Mouse (Mus musculus) heart, embryonic 14.5 days (tissue): Measurements from ENCODE around the gene Il1f6. TPM values are rescaled to one million over a fixed set of nuclear protein-coding genes. Genes with fewer than 3 reads are reported as not detected.
"Not testable (repeated sequence)": the region's sequence is repeated elsewhere in the genome, so short reads cannot be mapped to it uniquely, and the experiment has no call there.

ENCODE experiments used
- ATAC-seq: fragments of 200-750 bp; cut with Nextera tagmentation; 2 replicates; pipeline ENCODE4 v1.8.0; 2017; ENCODE audit warnings: low read depth, moderate TSS enrichment; ENCODE audit not compliant: insufficient number of reproducible peaks, insufficient read depth, low FRiP score
- H3K27ac ChIP-seq, 2 experiments: fragments of 200-500 bp in 1 of 2; fragments of 300-500 bp in 1 of 2; sonication (generic) in 1 of 2; replicated peaks in 1 of 2; 2 replicates each; pipeline ENCODE4 v1.5.1; 2012 to 2014; ENCODE audit warnings: low read depth in 2 of 2, low read length in 2 of 2, control low read depth in 1 of 2, mild to moderate bottlenecking in 1 of 2, mixed read lengths in 1 of 2; ENCODE audit not compliant: control insufficient read depth in 1 of 2, insufficient read depth in 1 of 2
- H3K27me3 ChIP-seq: fragments of 300-500 bp; sonication (generic); 2 replicates; pipeline ENCODE4 v1.6.1; 2014; ENCODE audit warnings: mild to moderate bottlenecking, low read length, control low read depth; ENCODE audit not compliant: control insufficient read depth, insufficient read depth
- H3K36me3 ChIP-seq: fragments of 300-500 bp; sonication (generic); 2 replicates; pipeline ENCODE4 v1.6.1; 2014; ENCODE audit warnings: mild to moderate bottlenecking, control low read depth, low read length, mixed read lengths; ENCODE audit not compliant: control insufficient read depth, insufficient read depth
- H3K4me1 ChIP-seq, 2 experiments: fragments of 200-500 bp in 1 of 2; fragments of 300-500 bp in 1 of 2; sonication (generic) in 1 of 2; 2 replicates each; pipeline ENCODE4 v1.6.1; 2012 to 2014; ENCODE audit warnings: low read length in 2 of 2, control low read depth in 1 of 2, mixed read lengths in 1 of 2; ENCODE audit not compliant: control insufficient read depth in 2 of 2, insufficient read depth in 2 of 2
- H3K4me2 ChIP-seq: fragments of 300-500 bp; sonication (generic); 2 replicates; pipeline ENCODE4 v1.6.1; 2014; ENCODE audit warnings: mild to moderate bottlenecking, low read length
- H3K4me3 ChIP-seq, 2 experiments: fragments of 200-500 bp in 1 of 2; fragments of 300-500 bp in 1 of 2; sonication (generic) in 1 of 2; 2 replicates each; pipeline ENCODE4 v1.5.1; 2012 to 2014; ENCODE audit warnings: low read length in 2 of 2, mild to moderate bottlenecking in 2 of 2, control low read depth in 1 of 2, low read depth in 1 of 2, moderate library complexity in 1 of 2; ENCODE audit not compliant: control insufficient read depth in 1 of 2, insufficient read depth in 1 of 2
- H3K9ac ChIP-seq: fragments of 300-500 bp; sonication (generic); 2 replicates; pipeline ENCODE4 v1.6.1; 2014; ENCODE audit warnings: mild to moderate bottlenecking, low read length
- H3K9me3 ChIP-seq: fragments of 300-500 bp; sonication (generic); 2 replicates; pipeline ENCODE4 v1.6.1; 2016; ENCODE audit warnings: low read length, control low read depth; ENCODE audit not compliant: control insufficient read depth
- whole genome bisulfite sequencing: fragments of 180-500 bp; shearing (Covaris S2); extraction: QIAGEN DNeasy Blood & Tissue Kit; methylation state at CpG from one replicate; pipeline ENCODE4 v1.1.7; 2014; 5-methylcytosine and 5-hydroxymethylcytosine counted together
- polyA plus RNA-seq: library from polyadenylated mRNA; unstranded; fragments of >200 nt; fragmentation: Nextera tagmentation; extraction: Ambion mirVana; gene quantifications from 2 replicates; pipeline ENCODE4 v1.2.1, GENCODE M21; 2014

Gene Il1f6
- not detected in 2 replicates for polyA plus RNA-seq

DNA sequence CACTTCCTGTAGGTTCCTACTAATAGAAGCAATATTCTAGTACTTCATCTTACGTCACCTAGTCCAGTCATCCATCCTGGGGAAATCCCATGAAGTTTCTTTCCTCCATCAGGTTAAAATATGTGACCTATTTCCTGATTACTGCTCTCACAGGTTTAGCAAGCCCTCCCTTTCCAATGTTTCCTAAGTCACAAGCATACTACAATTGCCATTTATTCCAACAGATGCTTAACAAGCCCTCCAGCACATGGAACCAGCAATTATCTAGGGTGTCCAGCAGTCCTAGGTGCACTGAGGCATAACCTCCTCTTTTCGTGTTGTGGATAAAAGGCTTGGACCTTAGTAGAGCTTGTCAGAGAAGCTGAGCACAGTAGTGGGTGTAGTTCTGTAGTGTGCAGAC, at the start of gene Il1f6:
Gene Il1f6 (plus strand): TSS at position 301 of the 400 bp plus-strand sequence.
- WGBS = 71% methylated on average over 2 of the region's 2 CpGs
- Histone ChIP-seq H3K9me3 (no peaks in the 10 kb centered on the region), H3K4me1 (no peaks in the 10 kb centered on the region), H3K27ac (no peak within 1 kb of the TSS), H3K27me3 (no peaks in the 10 kb centered on the region), H3K4me2 (no peak within 1 kb of the TSS), H3K4me3 (no peak within 1 kb of the TSS), H3K36me3 (no peaks in the 10 kb centered on the region), H3K9ac (no peak within 1 kb of the TSS)
- ATAC-seq = no peak

DNA sequence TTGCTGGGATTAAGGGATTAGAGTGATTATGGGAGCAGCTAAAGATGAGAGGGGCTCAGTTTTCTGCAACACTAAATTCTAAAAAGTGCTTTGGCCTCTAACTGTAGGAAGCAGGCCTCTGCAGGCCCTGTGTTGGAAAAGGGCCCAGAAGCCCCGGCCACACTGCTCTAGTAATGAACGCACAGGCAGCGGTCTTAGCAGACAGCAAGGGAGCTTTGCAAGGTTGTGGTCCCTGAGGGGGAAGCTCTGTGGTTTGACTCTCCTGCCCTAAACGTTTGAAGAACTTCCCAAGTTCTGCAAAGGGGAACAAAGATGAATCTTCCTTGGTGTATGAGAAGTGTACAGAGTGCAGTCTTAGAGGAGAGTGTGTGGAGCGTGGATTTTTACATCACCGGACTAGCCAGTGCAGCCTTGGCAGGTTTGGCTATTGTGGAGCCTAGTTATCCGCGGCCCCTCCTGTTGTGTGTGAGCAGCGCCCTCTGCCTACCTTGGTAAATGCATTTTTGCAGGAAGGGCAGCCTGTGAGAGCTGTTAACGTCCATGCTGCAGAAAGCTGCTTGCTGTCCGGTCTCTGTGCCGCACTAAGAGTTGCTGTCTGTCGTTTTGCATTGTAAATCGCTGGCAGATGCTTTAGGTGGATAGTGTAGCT, 33.4 kb upstream of the Il1f6 start:
- H3K4me3 ChIP-seq, H3K9ac ChIP-seq, H3K9me3 ChIP-seq, H3K4me1 ChIP-seq, H3K27me3 ChIP-seq, ATAC-seq, H3K27ac ChIP-seq, H3K36me3 ChIP-seq: not testable (repeated sequence)
- 18% methylated on average over 14 of the region's 14 CpGs for WGBS
- H3K4me2 ChIP-seq = peak overlapping the region; percentile 26

DNA sequence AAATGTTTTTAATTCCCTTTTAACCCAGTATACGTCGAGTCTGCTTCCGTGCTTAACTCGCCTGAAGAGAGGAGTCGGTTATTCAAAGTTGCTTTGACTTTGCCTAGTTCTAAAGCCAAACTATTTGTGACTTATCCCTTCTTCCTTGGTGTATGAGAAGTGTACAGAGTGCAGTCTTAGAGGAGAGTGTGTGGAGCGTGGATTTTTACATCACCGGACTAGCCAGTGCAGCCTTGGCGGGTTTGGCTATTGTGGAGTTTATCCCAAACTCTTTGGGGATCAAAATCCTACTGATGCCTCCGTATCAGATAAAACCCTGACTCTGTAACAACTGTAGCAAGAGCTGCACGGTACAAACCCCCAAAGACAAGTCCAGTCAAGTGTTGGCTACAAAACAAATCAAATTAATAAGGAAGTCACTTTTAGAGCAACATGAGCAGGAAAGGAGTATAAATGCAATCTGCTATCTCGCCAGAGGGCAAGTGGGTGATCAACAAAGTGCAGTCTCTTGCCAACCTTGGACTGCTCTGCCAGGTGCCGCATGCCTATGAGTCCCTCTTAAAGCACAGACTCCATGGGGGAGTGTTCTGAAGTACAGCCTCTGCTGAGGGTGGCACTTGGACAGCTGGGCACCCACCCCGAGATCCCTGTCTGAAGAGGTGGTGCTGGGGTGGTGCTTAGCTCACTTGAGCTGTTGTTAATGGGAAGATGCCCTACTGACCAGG, 32.6 kb upstream of the Il1f6 start:
- not testable (repeated sequence) for H3K9ac ChIP-seq, H3K36me3 ChIP-seq, H3K4me1 ChIP-seq, H3K27ac ChIP-seq, H3K9me3 ChIP-seq, H3K27me3 ChIP-seq, H3K4me3 ChIP-seq, ATAC-seq
- H3K4me2 ChIP-seq = peak overlapping the region; percentile 26
- WGBS = 51% methylated on average over 13 of the region's 13 CpGs

DNA sequence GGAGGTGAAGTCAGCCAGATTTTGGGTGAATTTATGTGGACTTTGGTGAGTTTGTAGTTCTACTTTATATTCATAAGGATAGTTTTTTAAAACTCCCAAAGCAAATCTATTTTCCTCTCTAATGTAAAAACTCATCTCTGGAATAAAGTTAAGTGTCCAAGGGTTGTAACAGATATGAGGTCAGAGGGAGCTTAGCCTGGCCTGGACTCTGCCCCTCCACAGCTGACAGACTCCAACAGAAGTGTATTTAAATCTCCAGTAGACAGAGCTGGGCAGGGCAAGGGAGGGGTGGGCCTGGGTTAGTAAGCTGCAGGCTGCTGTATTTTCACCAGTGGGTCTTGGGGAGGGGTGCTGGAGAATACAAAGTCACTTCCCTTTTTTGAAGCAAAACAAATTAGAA, 31.1 kb upstream of the Il1f6 start:
- not testable (repeated sequence) for H3K27me3 ChIP-seq, H3K27ac ChIP-seq, ATAC-seq, H3K4me2 ChIP-seq, H3K4me1 ChIP-seq, H3K4me3 ChIP-seq, H3K9ac ChIP-seq, H3K36me3 ChIP-seq, H3K9me3 ChIP-seq

- Histone ChIP-seq H3K4me3 (no peak within 1 kb of the TSS), H3K4me2 (no peak within 1 kb of the TSS), H3K4me1 (no peaks in the 10 kb centered on the region), H3K27ac (no peak within 1 kb of the TSS), H3K36me3 (no peaks in the 10 kb centered on the region), H3K9me3 (no peaks in the 10 kb centered on the region), H3K9ac (no peak within 1 kb of the TSS), H3K27me3 (no peaks in the 10 kb centered on the region)
- 93% methylated on average over 1 of the region's 1 CpGs for WGBS
- ATAC-seq = no peak
Observed at GRCm38 (mm10) chr2:24186176-24186575, 29.0 kb upstream of the Il1f6 start, which contains the start of gene Il1f9. Gene Il1f9 (plus strand): TSS chr2:24186476.

DNA sequence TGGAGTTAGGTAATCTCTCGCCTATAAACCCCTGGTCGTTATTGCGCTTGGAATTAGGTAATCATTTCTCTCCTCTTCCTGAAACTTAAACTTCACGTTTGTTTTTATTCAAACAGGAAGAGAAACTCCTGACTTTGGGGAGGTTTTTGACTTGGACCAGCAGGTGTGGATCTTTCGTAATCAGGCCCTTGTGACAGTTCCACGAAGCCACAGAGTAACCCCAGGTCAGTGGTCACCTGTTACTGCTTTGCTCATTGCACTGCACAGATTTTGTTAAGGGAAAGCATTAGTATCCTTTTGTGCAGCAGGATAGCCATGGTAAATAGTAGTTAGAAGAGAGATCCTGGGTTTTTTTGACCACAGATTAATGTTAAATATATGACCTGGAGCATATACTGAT, 27.6 kb upstream of the Il1f6 start:
- H3K4me2 ChIP-seq = no peak overlapping the region
- H3K4me1 ChIP-seq = no peaks in the 10 kb centered on the region
- H3K36me3 ChIP-seq = no peaks in the 10 kb centered on the region
- H3K27ac ChIP-seq = no peak overlapping the region
- H3K27me3 ChIP-seq = no peaks in the 10 kb centered on the region
- H3K9ac ChIP-seq = no peak overlapping the region
- no peaks in the 10 kb centered on the region for H3K9me3 ChIP-seq
- WGBS = 67% methylated on average over 6 of the region's 6 CpGs
- H3K4me3 ChIP-seq = no peak overlapping the region
- no peak for ATAC-seq

DNA sequence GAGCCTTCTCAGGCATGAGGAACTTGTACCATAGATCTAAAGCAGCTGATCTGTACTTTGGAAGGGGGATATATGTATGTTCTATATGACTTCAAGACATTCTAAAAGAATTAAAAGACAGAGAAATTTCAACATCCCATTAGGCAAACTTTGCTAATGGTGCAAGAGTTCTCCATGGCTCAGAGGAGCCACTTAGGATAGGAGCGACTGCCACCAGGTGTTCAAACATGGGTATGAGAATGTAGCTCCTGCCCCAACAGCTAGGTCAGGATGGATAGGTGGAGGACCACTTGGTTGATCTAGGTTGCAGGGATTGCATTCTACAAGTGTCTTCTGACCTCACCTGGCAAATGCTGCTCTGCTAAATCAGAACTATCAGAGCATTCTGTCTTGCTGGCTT, 27.0 kb upstream of the Il1f6 start:
- Histone ChIP-seq H3K9me3 (no peaks in the 10 kb centered on the region), H3K27me3 (no peaks in the 10 kb centered on the region), H3K9ac (no peak overlapping the region), H3K4me3 (no peak overlapping the region), H3K4me1 (no peaks in the 10 kb centered on the region), H3K27ac (no peak overlapping the region), H3K36me3 (no peaks in the 10 kb centered on the region), H3K4me2 (no peak overlapping the region)
- ATAC-seq = no peak
- 53% methylated on average over 1 of the region's 1 CpGs for WGBS
